Mouse (Mus musculus) telencephalon, adult 2 months (tissue): ENCODE measurements around the gene Adgrg7.

Source experiments
- DNase-seq: peaks from one replicate; pipeline ENCODE4 v3.0.0-alpha.2; 2011; ENCODE audit warnings: low read depth, low spot score

The Adgrg7 gene

DNA sequence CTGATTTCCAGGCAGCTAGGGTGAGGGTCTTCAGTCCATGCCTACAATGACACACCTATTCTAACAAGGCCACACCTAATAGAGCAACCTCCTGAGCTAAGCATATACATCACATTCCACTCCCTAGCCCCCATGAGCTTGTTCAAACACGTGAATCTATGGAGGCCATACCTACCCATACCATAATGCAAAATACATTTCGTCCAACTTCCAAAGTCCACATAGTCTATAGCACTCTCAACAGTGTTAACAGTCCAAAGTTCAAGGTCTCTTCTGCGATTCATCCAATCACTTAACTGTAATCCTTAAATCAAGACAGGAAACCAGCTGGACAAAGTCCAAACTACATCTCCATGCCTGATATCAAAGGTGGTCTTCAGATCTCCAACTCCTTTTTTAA lies 85.6 kb downstream of the Adgrg7 start:
- no peak for DNase-seq

DNA sequence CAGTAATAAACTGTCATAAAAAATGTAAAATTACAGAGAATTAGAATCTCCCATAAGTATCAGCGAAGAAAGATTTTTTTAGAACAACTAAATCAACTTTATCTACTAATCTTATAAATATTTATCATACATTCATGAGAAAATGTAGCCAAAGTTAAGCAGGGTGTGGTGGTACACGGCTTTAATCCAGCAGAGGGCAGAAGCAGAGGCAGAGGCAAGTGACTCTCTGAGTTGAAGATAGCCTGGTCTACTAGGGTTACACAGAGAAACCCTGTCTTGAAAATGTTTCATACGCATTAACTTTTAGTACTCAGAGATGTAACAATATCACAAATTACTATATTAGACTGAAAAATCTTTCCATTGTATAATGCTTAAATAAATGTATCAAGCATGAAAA lies 89.9 kb downstream of the Adgrg7 start:
- DNase-seq, result no peak

DNA sequence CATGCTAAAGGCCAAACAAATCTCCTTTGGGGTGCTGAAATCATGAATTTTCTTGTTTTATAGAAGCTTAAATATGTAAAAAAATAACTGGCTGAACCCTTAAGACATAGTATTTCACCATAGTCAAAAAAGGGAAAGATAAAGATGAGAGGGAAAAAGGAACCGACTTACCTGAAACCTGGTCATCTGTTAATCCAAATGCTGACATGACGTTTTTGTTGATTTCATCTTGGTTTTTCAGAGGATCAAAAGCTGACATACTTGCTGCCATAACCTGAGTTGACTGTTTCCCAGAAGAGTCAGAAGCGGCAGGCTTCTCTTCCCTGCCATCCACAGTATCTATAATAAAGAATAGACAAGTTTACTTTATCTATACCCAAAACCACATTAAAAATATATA lies 94.8 kb downstream of the Adgrg7 start:
- no peak for DNase-seq

DNA sequence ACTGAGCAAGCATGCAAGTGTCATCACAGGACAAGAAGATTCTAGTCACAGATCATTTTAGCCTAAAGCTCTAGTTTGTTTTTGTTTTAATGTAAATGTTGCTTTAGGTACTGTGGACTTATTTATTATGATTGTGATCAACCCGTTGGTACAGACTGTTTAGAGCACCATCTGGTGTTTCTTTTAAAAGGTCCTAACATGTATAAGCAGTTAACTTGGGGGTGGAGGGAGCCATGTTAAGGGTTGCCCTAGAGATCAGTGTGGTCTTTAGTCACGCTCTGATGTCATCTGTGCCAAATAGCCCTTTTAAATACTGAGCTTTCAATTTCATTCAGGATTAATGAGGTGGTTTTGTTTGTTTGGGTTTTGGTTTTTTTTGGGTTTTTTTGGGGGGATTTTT lies 99.2 kb downstream of the Adgrg7 start:
- no peak for DNase-seq

DNA sequence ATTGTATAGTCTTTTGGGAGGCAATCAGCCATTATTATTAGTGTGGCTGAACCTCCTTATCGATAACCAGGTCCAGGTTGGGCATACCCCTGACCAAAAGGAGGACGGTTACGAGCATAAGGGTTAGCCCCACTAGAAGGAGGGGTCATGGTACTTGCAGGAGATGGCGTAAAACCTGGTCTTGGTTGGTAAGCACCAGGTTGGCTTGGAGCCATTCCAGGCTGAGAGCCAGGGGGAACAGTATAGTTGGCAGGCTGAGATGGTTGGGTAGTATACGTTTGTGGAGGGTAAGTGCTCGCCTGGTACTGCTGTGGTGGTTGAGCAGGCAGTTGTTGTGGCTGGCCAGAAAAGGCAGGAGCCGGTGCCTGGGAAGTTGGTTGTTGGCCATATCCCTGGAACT lies 104.9 kb downstream of the Adgrg7 start:
- DNase-seq, result no peak

DNA sequence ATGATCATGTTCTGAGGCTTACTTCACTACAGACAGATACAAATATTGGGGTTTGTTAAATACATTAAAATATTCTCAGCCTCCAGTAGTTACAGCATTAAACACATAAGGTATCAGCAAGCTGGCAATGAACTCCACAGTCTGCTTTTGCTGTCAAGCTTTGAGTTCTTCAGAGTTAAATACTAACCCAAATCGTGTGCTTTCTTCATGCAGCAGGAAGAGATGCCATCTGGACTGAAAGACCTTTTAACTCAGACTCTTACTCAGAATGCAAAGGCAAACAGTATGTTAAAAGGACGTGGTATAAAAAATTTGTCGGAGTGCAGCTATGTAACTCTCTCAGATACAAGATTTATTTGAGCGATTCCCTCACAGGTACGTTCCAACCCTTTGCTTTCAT lies 108.9 kb downstream of the Adgrg7 start:
- DNase-seq, result peak; percentile 26

DNA sequence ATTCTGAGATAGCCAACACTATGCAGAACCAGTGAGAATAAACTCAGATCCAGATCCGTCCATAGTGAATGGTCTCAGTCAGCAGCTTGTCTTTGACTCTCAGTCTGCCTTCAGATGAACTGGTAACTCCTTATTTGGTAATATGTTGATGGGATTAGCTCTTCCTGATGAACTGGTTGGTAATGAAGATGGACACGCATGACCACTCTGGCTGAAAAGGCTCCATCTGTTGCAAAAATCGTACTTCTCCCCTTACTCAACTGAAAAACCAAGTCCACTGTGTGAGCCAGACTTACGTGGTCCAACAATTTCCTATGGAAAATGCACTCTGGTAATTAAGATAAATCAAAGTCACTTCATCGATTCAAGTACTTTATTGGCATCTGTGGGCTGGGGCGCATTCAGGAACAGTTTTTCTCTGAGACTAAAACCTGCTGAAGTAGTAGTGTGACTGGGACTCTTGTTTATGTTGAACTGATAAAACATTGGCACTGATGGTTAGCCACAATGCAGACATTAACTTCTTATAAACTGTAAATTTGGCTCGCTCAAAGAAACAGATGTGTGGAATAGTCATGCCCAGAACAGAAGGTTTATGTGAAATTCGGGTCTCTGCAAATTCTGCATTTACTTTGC lies 114.5 kb downstream of the Adgrg7 start:
- no peak for DNase-seq

DNA sequence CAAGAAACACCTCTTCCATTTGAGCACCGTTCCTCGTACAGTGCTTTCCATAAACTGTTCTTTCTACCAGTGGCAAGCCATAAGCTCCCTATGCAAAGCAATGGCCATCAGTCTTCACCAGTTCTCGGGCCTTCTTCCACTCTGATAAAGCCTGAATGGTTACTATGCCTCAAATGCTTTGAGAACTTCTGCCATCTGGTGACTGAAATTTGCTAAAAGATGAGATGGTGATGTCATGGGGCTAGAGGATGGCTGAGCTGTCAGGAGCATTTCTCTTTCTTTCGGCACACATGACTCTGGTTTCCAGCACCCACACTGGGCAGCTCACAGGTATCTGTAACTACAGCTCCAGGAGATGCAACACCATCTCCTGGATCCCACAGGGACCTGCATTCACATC lies 118.5 kb downstream of the Adgrg7 start:
- peak; percentile 28 for DNase-seq
